Comparison of ENCODE assay signal across 16 mouse cellular contexts in the genomic region with DNA sequence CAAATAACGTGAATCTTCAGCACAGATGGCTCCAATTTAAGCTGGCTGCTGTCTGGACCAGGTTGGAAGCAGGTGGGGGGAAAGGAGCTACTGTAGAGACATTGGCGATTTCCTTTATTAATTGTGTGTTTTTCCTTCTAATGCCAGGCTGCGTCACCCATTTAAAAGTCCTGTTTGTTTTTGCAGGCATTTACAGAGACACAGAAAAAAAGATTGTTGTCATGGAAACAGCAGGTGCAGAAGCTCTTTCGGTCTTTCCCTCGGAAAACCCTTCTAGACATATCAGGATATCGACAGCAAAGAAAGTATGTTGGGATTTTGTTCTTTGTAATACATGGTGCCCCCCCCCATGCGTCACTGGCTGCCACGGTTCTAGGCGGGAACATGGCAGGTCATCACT.
DNase-seq lines count a peak whose midpoint lies in the region; ATAC-seq and TF ChIP-seq lines count a peak whose summit lies in the region.
"Had no signal": no experiment of that assay in that cellular context is flagged by ENCODE, and none has a peak within 500 bp of the region (broad histone marks: within the 10 kb centered on the region; RNA-seq: fewer than 3 reads in every experiment).

No protein-coding gene starts in this region.

- intact Hi-C loops in heart, adult 2 months (cut with DNase I) = no loop called here
- intact Hi-C loops in heart, postnatal 25 days (cut with DNase I) = no loop called here

- no peak for ATAC-seq in heart, embryonic 16.5 days (replicated peaks; ENCODE audit: extremely low read depth, insufficient read depth, low FRiP score)
- peak; percentile 26 for ATAC-seq in midbrain, embryonic 16.5 days
- ATAC-seq in midbrain, postnatal 0 days (ENCODE audit: low FRiP score) = 0 out of 2 replicates have a peak, but pooled peaks have one; percentile 14
- ATAC-seq: liver, postnatal 0 days had no signal

- no peaks in the 10 kb centered on the region for H3K27me3 ChIP-seq in heart, adult 2 months (ENCODE audit: control insufficient read depth, insufficient read depth, low read length)
- no peaks in the 10 kb centered on the region for H3K27me3 ChIP-seq in heart, embryonic 16.5 days (ENCODE audit: control insufficient read depth, insufficient read depth, low read length)
- no peaks in the 10 kb centered on the region for H3K27me3 ChIP-seq in midbrain, embryonic 16.5 days (ENCODE audit: control insufficient read depth, insufficient read depth, low read depth, low read length)
- H3K27me3 ChIP-seq in midbrain, embryonic 10.5 days (ENCODE audit: low read depth, poor library complexity, severe bottlenecking) = no peaks in the 10 kb centered on the region
- no peaks in the 10 kb centered on the region for H3K27me3 ChIP-seq in midbrain, postnatal 0 days (ENCODE audit: insufficient read depth, low read length)
- H3K27me3 ChIP-seq: embryonic facial prominence, embryonic 15.5 days; neural tube, embryonic 12.5 days had no signal

- H3K4me1 ChIP-seq in heart, adult 2 months (ENCODE audit: control insufficient read depth, insufficient read depth, low read length) = peaks cover 4% of the 10 kb centered on the region
- peaks cover 42% of the 10 kb centered on the region for H3K4me1 ChIP-seq in heart, embryonic 16.5 days (ENCODE audit: control insufficient read depth, insufficient read depth, low read length)
- peaks cover 16% of the 10 kb centered on the region for H3K4me1 ChIP-seq in midbrain, embryonic 16.5 days (ENCODE audit: control insufficient read depth, insufficient read depth, low read length)
- H3K4me1 ChIP-seq in midbrain, embryonic 10.5 days = peaks cover 19% of the 10 kb centered on the region
- H3K4me1 ChIP-seq in midbrain, postnatal 0 days (ENCODE audit: insufficient read depth, low read length) = peaks cover 7% of the 10 kb centered on the region; the same call in 1 of the 2 replicates

- peaks cover 4% of the 10 kb centered on the region; the same call in 1 of the 2 replicates for H3K36me3 ChIP-seq in heart, adult 2 months (ENCODE audit: control insufficient read depth, insufficient read depth, low read length)
- H3K36me3 ChIP-seq in heart, embryonic 16.5 days (ENCODE audit: control insufficient read depth, insufficient read depth) = peaks cover 7% of the 10 kb centered on the region; the same call in 1 of the 2 replicates
- no peaks in the 10 kb centered on the region for H3K36me3 ChIP-seq in midbrain, embryonic 16.5 days (ENCODE audit: control insufficient read depth, insufficient read depth, low read length)
- no peaks in the 10 kb centered on the region; the same call in 1 of the 2 replicates for H3K36me3 ChIP-seq in midbrain, embryonic 10.5 days
- no peaks in the 10 kb centered on the region for H3K36me3 ChIP-seq in midbrain, postnatal 0 days (ENCODE audit: insufficient read depth, low read length)
- H3K36me3 ChIP-seq: limb, embryonic 10.5 days; neural tube, embryonic 12.5 days had no signal

- 64% methylated on average over 9 of the region's 9 CpGs for WGBS in heart, adult 2 months
- 49% methylated on average over 9 of the region's 9 CpGs for WGBS in heart, embryonic 16.5 days
- WGBS in midbrain, embryonic 16.5 days = 47% methylated on average over 9 of the region's 9 CpGs
- 82% methylated on average over 9 of the region's 9 CpGs for WGBS in midbrain, embryonic 10.5 days
- 33% methylated on average over 9 of the region's 9 CpGs for WGBS in midbrain, postnatal 0 days

- peak overlapping the region; percentile 78 for H3K27ac ChIP-seq in heart, adult 2 months
- H3K27ac ChIP-seq in heart, embryonic 16.5 days (ENCODE audit: low read length) = peak overlapping the region; percentile 94
- H3K27ac ChIP-seq in midbrain, embryonic 16.5 days (ENCODE audit: low read length) = peak overlapping the region; percentile 69
- H3K27ac ChIP-seq in midbrain, embryonic 10.5 days (replicated peaks) = no peak overlapping the region
- H3K27ac ChIP-seq in midbrain, postnatal 0 days (ENCODE audit: low read depth, low read length) = peak overlapping the region; percentile 59
- H3K27ac ChIP-seq: embryonic facial prominence, embryonic 15.5 days; limb, embryonic 10.5 days; neural tube, embryonic 12.5 days had no signal

- no peak for TF ChIP-seq EP300 in heart, adult 2 months (IDR thresholded peaks at IDR 0.05; ENCODE audit: insufficient read depth, low read depth, low read length)

- peak overlapping the region; percentile 52 for H3K4me2 ChIP-seq in heart, embryonic 16.5 days (ENCODE audit: low read depth, low read length)
- H3K4me2 ChIP-seq in midbrain, embryonic 16.5 days (ENCODE audit: low read length) = 0 out of 2 replicates have a peak overlapping the region, but pooled peaks have one; percentile 2
- no peak overlapping the region for H3K4me2 ChIP-seq in midbrain, postnatal 0 days (ENCODE audit: low read depth, low read length, poor library complexity, severe bottlenecking)
- H3K4me2 ChIP-seq: embryonic facial prominence, embryonic 15.5 days; neural tube, embryonic 12.5 days had no signal

- H3K9me3 ChIP-seq in heart, embryonic 16.5 days (replicated peaks; ENCODE audit: control insufficient read depth, low read length) = no peaks in the 10 kb centered on the region
- H3K9me3 ChIP-seq in midbrain, embryonic 16.5 days (replicated peaks; ENCODE audit: control insufficient read depth, low read length, poor library complexity, severe bottlenecking) = no peaks in the 10 kb centered on the region
- H3K9me3 ChIP-seq in midbrain, embryonic 10.5 days (replicated peaks) = no peaks in the 10 kb centered on the region
- no peaks in the 10 kb centered on the region for H3K9me3 ChIP-seq in midbrain, postnatal 0 days (ENCODE audit: low read length)
- H3K9me3 ChIP-seq: embryonic facial prominence, embryonic 15.5 days; limb, embryonic 10.5 days; neural tube, embryonic 12.5 days had no signal

- no peaks in the 10 kb centered on the region for H3K79me2 ChIP-seq in heart, adult 2 months (replicated peaks; ENCODE audit: control insufficient read depth, insufficient read depth, low read length)

- H3K9ac ChIP-seq in heart, adult 2 months (ENCODE audit: low read depth, low read length) = peak overlapping the region; percentile 26; the same call in 1 of the 2 replicates
- H3K9ac ChIP-seq in heart, embryonic 16.5 days (ENCODE audit: low read length) = peak overlapping the region; percentile 10
- H3K9ac ChIP-seq in midbrain, embryonic 16.5 days (ENCODE audit: low read depth, low read length) = no peak overlapping the region
- H3K9ac ChIP-seq in midbrain, postnatal 0 days (replicated peaks; ENCODE audit: low read length, poor library complexity, severe bottlenecking) = no peak overlapping the region
- H3K9ac ChIP-seq: embryonic facial prominence, embryonic 15.5 days; liver, postnatal 0 days; neural tube, embryonic 12.5 days had no signal

- no peak for TF ChIP-seq POLR2A in heart, adult 2 months (IDR thresholded peaks at IDR 0.05; ENCODE audit: insufficient read depth, low read depth, low read length)

- no peak for TF ChIP-seq CTCF in heart, adult 2 months (IDR thresholded peaks at IDR 0.05)
- no peak for TF ChIP-seq CTCF in midbrain, postnatal 0 days (IDR thresholded peaks at IDR 0.05)

- DNase-seq in heart, adult 2 months = no peak
- DNase-seq in heart, adult 11 months = no peak
- no peak for DNase-seq in heart, postnatal 25 days (ENCODE audit: low spot score)
- DNase-seq in midbrain, embryonic 10.5 days (ENCODE audit: low spot score) = no peak
- DNase-seq in midbrain, postnatal 0 days (ENCODE audit: low spot score) = peak; percentile 61
- DNase-seq: cerebellum, postnatal 36 days; gastrocnemius, postnatal 10 days; kidney, adult 11 months; liver, postnatal 0 days; lung, postnatal 10 days; thymus, postnatal 25 days had no signal

- H3K4me3 ChIP-seq in heart, adult 2 months = no peak overlapping the region
- H3K4me3 ChIP-seq in heart, embryonic 16.5 days (ENCODE audit: low read length) = no peak overlapping the region
- no peak overlapping the region for H3K4me3 ChIP-seq in midbrain, embryonic 16.5 days (ENCODE audit: low read depth, low read length)
- no peak overlapping the region for H3K4me3 ChIP-seq in midbrain, embryonic 10.5 days
- no peak overlapping the region for H3K4me3 ChIP-seq in midbrain, postnatal 0 days (ENCODE audit: low read depth, low read length)
- H3K4me3 ChIP-seq: embryonic facial prominence, embryonic 15.5 days; limb, embryonic 10.5 days; neural tube, embryonic 12.5 days had no signal

Comparison
In these comparisons a context has a peak if more than half of its experiments do, and no peak if none do; other contexts are left out.
1. H3K9ac ChIP-seq: peak in heart, adult 2 months (single experiment) and heart, embryonic 16.5 days (single experiment); none in midbrain, embryonic 16.5 days (single experiment) and midbrain, postnatal 0 days (single experiment).